Mouse (Mus musculus): ENCODE data around the gene Cnn1.

Gene Cnn1

GRCm38 (mm10) chr9:22098993-22099696 is at the start of gene Cnn1:
Gene Cnn1, plus strand, starts transcription at chr9:22099216.
- in situ Hi-C loops (cut with MboI; ENCODE audit: low pct_unique_long_range_greater_than_20kb in 1 of 2, low sequenced_read_pairs in 2 of 2, unreplicated experiment in 1 of 2), result no loop called here

- in situ Hi-C loops (cut with MboI; ENCODE audit: low pct_unique_long_range_greater_than_20kb in 1 of 2, low sequenced_read_pairs in 2 of 2, unreplicated experiment in 1 of 2), result no loop called here
Observed at GRCm38 (mm10) chr9:22049315-22049714, 49.7 kb upstream of the Cnn1 start.

- in situ Hi-C loops (cut with MboI; ENCODE audit: low pct_unique_long_range_greater_than_20kb in 1 of 2, low sequenced_read_pairs in 2 of 2, unreplicated experiment in 1 of 2), result loop anchor here in 1 of 2 experiments (5.0 kb wide), 1 partner anchor 72 kb away; no protein-coding TSS in a partner anchor
Observed at GRCm38 (mm10) chr9:22049721-22050270, 49.2 kb upstream of the Cnn1 start.

GRCm38 (mm10) chr9:22050351-22050889 is 48.6 kb upstream of the Cnn1 start:
- in situ Hi-C loops (cut with MboI; ENCODE audit: low pct_unique_long_range_greater_than_20kb in 1 of 2, low sequenced_read_pairs in 2 of 2, unreplicated experiment in 1 of 2), result loop anchor here in 1 of 2 experiments (5.0 kb wide), 1 partner anchor 73 kb away; no protein-coding TSS in a partner anchor

GRCm38 (mm10) chr9:22051161-22051957 is 47.7 kb upstream of the Cnn1 start:
- in situ Hi-C loops (cut with MboI; ENCODE audit: low pct_unique_long_range_greater_than_20kb in 1 of 2, low sequenced_read_pairs in 2 of 2, unreplicated experiment in 1 of 2), result loop anchor here in 1 of 2 experiments (5.0 kb wide), 1 partner anchor 74 kb away; no protein-coding TSS in a partner anchor

GRCm38 (mm10) chr9:22051958-22052254 is 47.1 kb upstream of the Cnn1 start, which contains the start of gene Elavl3:
Gene Elavl3, minus strand, starts transcription at chr9:22052023.
- in situ Hi-C loops (cut with MboI; ENCODE audit: low pct_unique_long_range_greater_than_20kb in 1 of 2, low sequenced_read_pairs in 2 of 2, unreplicated experiment in 1 of 2), result loop anchor here in 1 of 2 experiments (5.0 kb wide), 1 partner anchor 75 kb away; no protein-coding TSS in a partner anchor

- in situ Hi-C loops (cut with MboI; ENCODE audit: low pct_unique_long_range_greater_than_20kb in 1 of 2, low sequenced_read_pairs in 2 of 2, unreplicated experiment in 1 of 2), result loop anchor here in 1 of 2 experiments (5.0 kb wide), 1 partner anchor 76 kb away; no protein-coding TSS in a partner anchor
Observed at GRCm38 (mm10) chr9:22053657-22054056, 45.4 kb upstream of the Cnn1 start.

- in situ Hi-C loops (cut with MboI; ENCODE audit: low pct_unique_long_range_greater_than_20kb in 1 of 2, low sequenced_read_pairs in 2 of 2, unreplicated experiment in 1 of 2), result loop anchor here in 1 of 2 experiments (5.0 kb wide), 1 partner anchor 77 kb away; no protein-coding TSS in a partner anchor
Observed at GRCm38 (mm10) chr9:22054411-22055076, 44.5 kb upstream of the Cnn1 start.

- in situ Hi-C loops (cut with MboI; ENCODE audit: low pct_unique_long_range_greater_than_20kb in 1 of 2, low sequenced_read_pairs in 2 of 2, unreplicated experiment in 1 of 2), result no loop called here
Observed at GRCm38 (mm10) chr9:22055713-22056112, 43.3 kb upstream of the Cnn1 start.

GRCm38 (mm10) chr9:22056303-22056910 is 42.6 kb upstream of the Cnn1 start:
- in situ Hi-C loops (cut with MboI; ENCODE audit: low pct_unique_long_range_greater_than_20kb in 1 of 2, low sequenced_read_pairs in 2 of 2, unreplicated experiment in 1 of 2), result no loop called here

- in situ Hi-C loops (cut with MboI; ENCODE audit: low pct_unique_long_range_greater_than_20kb in 1 of 2, low sequenced_read_pairs in 2 of 2, unreplicated experiment in 1 of 2), result no loop called here
Observed at GRCm38 (mm10) chr9:22057031-22057517, 41.9 kb upstream of the Cnn1 start.

- in situ Hi-C loops (cut with MboI; ENCODE audit: low pct_unique_long_range_greater_than_20kb in 1 of 2, low sequenced_read_pairs in 2 of 2, unreplicated experiment in 1 of 2), result no loop called here
Observed at GRCm38 (mm10) chr9:22058011-22058424, 41.0 kb upstream of the Cnn1 start.

- in situ Hi-C loops (cut with MboI; ENCODE audit: low pct_unique_long_range_greater_than_20kb in 1 of 2, low sequenced_read_pairs in 2 of 2, unreplicated experiment in 1 of 2), result no loop called here
Observed at GRCm38 (mm10) chr9:22061339-22061738, 37.7 kb upstream of the Cnn1 start.

GRCm38 (mm10) chr9:22064341-22064740 is 34.7 kb upstream of the Cnn1 start:
- in situ Hi-C loops (cut with MboI; ENCODE audit: low pct_unique_long_range_greater_than_20kb in 1 of 2, low sequenced_read_pairs in 2 of 2, unreplicated experiment in 1 of 2), result no loop called here

GRCm38 (mm10) chr9:22065642-22066041 is 33.4 kb upstream of the Cnn1 start:
- in situ Hi-C loops (cut with MboI; ENCODE audit: low pct_unique_long_range_greater_than_20kb in 1 of 2, low sequenced_read_pairs in 2 of 2, unreplicated experiment in 1 of 2), result no loop called here

GRCm38 (mm10) chr9:22066433-22066832 is 32.6 kb upstream of the Cnn1 start:
- in situ Hi-C loops (cut with MboI; ENCODE audit: low pct_unique_long_range_greater_than_20kb in 1 of 2, low sequenced_read_pairs in 2 of 2, unreplicated experiment in 1 of 2), result no loop called here

- in situ Hi-C loops (cut with MboI; ENCODE audit: low pct_unique_long_range_greater_than_20kb in 1 of 2, low sequenced_read_pairs in 2 of 2, unreplicated experiment in 1 of 2), result no loop called here
Observed at GRCm38 (mm10) chr9:22067195-22067594, 31.8 kb upstream of the Cnn1 start.

Measured in mouse embryonic stem cell (cell line).